Mouse (Mus musculus) olfactory bulb, adult 2 months (tissue): Measurements from ENCODE around the gene Arl8a.

ENCODE experiments used
- CTCF ChIP-seq: fragments of 200-500 bp; IDR thresholded peaks from 2 replicates; pipeline ENCODE4 v1.5.1; 2012; ENCODE audit warnings: low read depth, mild to moderate bottlenecking, low read length, moderate library complexity; ENCODE audit not compliant: insufficient read depth
- POLR2A ChIP-seq: fragments of 200-500 bp; IDR thresholded peaks from 2 replicates; pipeline ENCODE4 v1.6.1; 2012; ENCODE audit warnings: mild to moderate bottlenecking, low read depth, low read length, moderate library complexity; ENCODE audit not compliant: insufficient read depth

DNA sequence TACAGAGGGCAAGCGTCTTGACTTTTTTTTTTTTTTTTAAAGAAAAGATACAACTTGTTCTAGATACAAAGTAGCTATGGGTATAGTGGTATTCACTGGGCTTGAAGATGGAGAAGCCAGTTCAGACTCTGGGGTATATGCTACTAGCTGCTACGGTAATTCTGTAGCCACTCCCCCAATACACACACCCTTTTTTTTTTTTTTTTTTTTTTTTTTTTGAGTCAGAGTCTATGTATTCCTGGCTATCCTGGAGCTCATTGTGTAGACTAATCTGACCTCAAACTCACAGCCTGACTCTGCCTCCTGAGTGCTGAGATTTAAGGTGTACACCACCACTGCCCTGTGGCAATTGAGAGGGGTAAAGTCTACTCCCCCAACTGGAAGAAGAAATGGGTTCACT lies 4.2 kb upstream of the Arl8a start:
- TF ChIP-seq POLR2A (no peak), CTCF (no peak)
